ENCODE assay signal across 12 mouse cellular contexts in genomic region chr9:58040977-58041376, GRCm38 (mm10). TPM values are rescaled to one million over a fixed set of nuclear protein-coding genes. Genes with fewer than 3 reads are reported as not detected.
DNase-seq lines count a peak whose midpoint lies in the region; ATAC-seq and TF ChIP-seq lines count a peak whose summit lies in the region.
"Had no signal": no experiment of that assay in that cellular context is flagged by ENCODE, and none has a peak within 500 bp of the region (broad histone marks: within the 10 kb centered on the region; RNA-seq: fewer than 3 reads in every experiment).

No protein-coding gene starts in this region.

- WGBS in embryonic facial prominence, embryonic 10.5 days: 15% methylated on average over 4 of the region's 4 CpGs
- WGBS in midbrain, embryonic 11.5 days: 34% methylated on average over 4 of the region's 4 CpGs
- 83% methylated on average over 4 of the region's 4 CpGs for WGBS in cerebellum, adult 2 months

- DNase-seq in ES-CJ7 (ENCODE audit: low read depth, low spot score): peak; percentile 31
- DNase-seq in embryonic facial prominence, embryonic 10.5 days (ENCODE audit: low spot score): peak; percentile 65
- peak; percentile 27 for DNase-seq in forelimb bud, embryonic 11.5 days (ENCODE audit: low read depth, low spot score)
- DNase-seq in midbrain, embryonic 11.5 days (ENCODE audit: low spot score, missing footprints): peak; percentile 85
- no peak for DNase-seq in cerebellum, adult 2 months
- DNase-seq in layer of hippocampus, adult 9-11 months: no peak
- no peak for DNase-seq in gastrocnemius, postnatal 4 days (ENCODE audit: low spot score in 2 of 2)
- no peak for DNase-seq in heart, postnatal 10 days
- DNase-seq: kidney, postnatal 4 days; lung, postnatal 10 days; thymus, postnatal 4 days had no signal

- no peaks in the 10 kb centered on the region for H3K9me3 ChIP-seq in embryonic facial prominence, embryonic 10.5 days
- no peaks in the 10 kb centered on the region for H3K9me3 ChIP-seq in midbrain, embryonic 11.5 days (ENCODE audit: control insufficient read depth, low read length)
- H3K9me3 ChIP-seq: limb, embryonic 15.5 days had no signal

- no peak for TF ChIP-seq POLR2A in cerebellum, adult 2 months (IDR thresholded peaks at IDR 0.05; ENCODE audit: borderline replicate concordance, insufficient read depth, low read length)

- H3K9ac ChIP-seq in midbrain, embryonic 11.5 days (ENCODE audit: low read length): no peak overlapping the region
- H3K9ac ChIP-seq: limb, embryonic 15.5 days had no signal

- no peak overlapping the region for H3K4me2 ChIP-seq in midbrain, embryonic 11.5 days
- H3K4me2 ChIP-seq: limb, embryonic 15.5 days had no signal

- no peak overlapping the region for H3K4me3 ChIP-seq in embryonic facial prominence, embryonic 10.5 days
- H3K4me3 ChIP-seq in midbrain, embryonic 11.5 days (ENCODE audit: low read depth, low read length): no peak overlapping the region
- H3K4me3 ChIP-seq in cerebellum, adult 2 months (replicated peaks; ENCODE audit: insufficient read depth, low read depth, low read length): no peak overlapping the region
- H3K4me3 ChIP-seq: limb, embryonic 15.5 days had no signal

- no peak for ATAC-seq in midbrain, embryonic 11.5 days (ENCODE audit: low FRiP score)

- no peak for TF ChIP-seq CTCF in cerebellum, adult 2 months (IDR thresholded peaks at IDR 0.05; ENCODE audit: borderline replicate concordance, insufficient read depth, low read depth, low read length)

- peaks cover 58% of the 10 kb centered on the region for H3K27me3 ChIP-seq in embryonic facial prominence, embryonic 10.5 days (replicated peaks; ENCODE audit: low read depth, poor library complexity, severe bottlenecking)
- H3K27me3 ChIP-seq in midbrain, embryonic 11.5 days (ENCODE audit: control insufficient read depth, insufficient read depth, low read length): no peaks in the 10 kb centered on the region
- no peaks in the 10 kb centered on the region for H3K27me3 ChIP-seq in cerebellum, adult 2 months (ENCODE audit: control insufficient read depth, insufficient read depth, low read length)

- peaks cover 82% of the 10 kb centered on the region for H3K4me1 ChIP-seq in embryonic facial prominence, embryonic 10.5 days
- H3K4me1 ChIP-seq in midbrain, embryonic 11.5 days (ENCODE audit: control insufficient read depth, insufficient read depth, low read length): peaks cover 42% of the 10 kb centered on the region
- H3K4me1 ChIP-seq in cerebellum, adult 2 months (ENCODE audit: control insufficient read depth, insufficient read depth, low read length): no peaks in the 10 kb centered on the region

- intact Hi-C loops in heart, postnatal 10 days (cut with DNase I): no loop called here

- H3K36me3 ChIP-seq in embryonic facial prominence, embryonic 10.5 days (replicated peaks): no peaks in the 10 kb centered on the region
- no peaks in the 10 kb centered on the region for H3K36me3 ChIP-seq in midbrain, embryonic 11.5 days (ENCODE audit: control insufficient read depth, insufficient read depth, low read length)
- H3K36me3 ChIP-seq: limb, embryonic 15.5 days had no signal

- H3K27ac ChIP-seq in embryonic facial prominence, embryonic 10.5 days (replicated peaks): peak overlapping the region; percentile 83
- H3K27ac ChIP-seq in midbrain, embryonic 11.5 days (ENCODE audit: low read depth, low read length): no peak overlapping the region
- no peak overlapping the region for H3K27ac ChIP-seq in cerebellum, adult 2 months (ENCODE audit: insufficient read depth, low read length)
- H3K27ac ChIP-seq: limb, embryonic 15.5 days had no signal

RNA-seq across cellular contexts. Expression of gene Stra6, which starts 22.6 kb away (rescaled TPM):
- 33.6 and 47.2 TPM in 2 replicates for polyA plus RNA-seq in embryonic facial prominence, embryonic 10.5 days (2016; fragmentation: Nextera tagmentation; extraction: Ambion mirVana)
- polyA plus RNA-seq in midbrain, embryonic 11.5 days (2014; fragmentation: Nextera tagmentation; extraction: Ambion mirVana): 7.3 and 9.7 TPM in 2 replicates
- 2.8 and 3.9 TPM in 2 replicates for polyA plus RNA-seq in cerebellum, adult 2 months (2012; rRNA removed)
- 1 to 10 TPM in 1 of 2 experiments, under 1 TPM in 1; 0.74 to 1.1 TPM for total RNA-seq in gastrocnemius, postnatal 4 days (2021)
- under 1 TPM; 0.12 to 0.20 TPM for total RNA-seq in heart, postnatal 10 days (2021)

RNA-seq across cellular contexts. Expression of gene Cyp11a1, which starts 34.8 kb away (rescaled TPM):
- not detected in 2 replicates for polyA plus RNA-seq in embryonic facial prominence, embryonic 10.5 days (2016; fragmentation: Nextera tagmentation; extraction: Ambion mirVana)
- 0.12 TPM in 1 of 2 replicates, not detected in the other for polyA plus RNA-seq in midbrain, embryonic 11.5 days (2014; fragmentation: Nextera tagmentation; extraction: Ambion mirVana)
- 3.6 and 3.7 TPM in 2 replicates for polyA plus RNA-seq in cerebellum, adult 2 months (2012; rRNA removed)
- total RNA-seq in gastrocnemius, postnatal 4 days (2021): 1 to 10 TPM; 5.4 TPM
- under 1 TPM; 0.35 to 0.50 TPM for total RNA-seq in heart, postnatal 10 days (2021)

Comparison
In these comparisons a context has a peak if more than half of its experiments do, and no peak if none do; other contexts are left out.
1. DNase-seq: peak in ES-CJ7 (single experiment), embryonic facial prominence, embryonic 10.5 days (single experiment), forelimb bud, embryonic 11.5 days (single experiment) and midbrain, embryonic 11.5 days (single experiment); none in cerebellum, adult 2 months (0 of 2), layer of hippocampus, adult 9-11 months (single experiment), gastrocnemius, postnatal 4 days (0 of 2) and heart, postnatal 10 days (0 of 2).